Mouse (Mus musculus): Measurements from ENCODE around the gene Unk. TPM values are rescaled to one million over a fixed set of nuclear protein-coding genes. Genes with fewer than 3 reads are reported as not detected.
A peak's percentile ranks its signal among the peaks of the same experiment; 100 is the strongest.

The Unk gene
- polyA plus RNA-seq, 1 experiment from 2014 or later: 8.3 TPM

DNA sequence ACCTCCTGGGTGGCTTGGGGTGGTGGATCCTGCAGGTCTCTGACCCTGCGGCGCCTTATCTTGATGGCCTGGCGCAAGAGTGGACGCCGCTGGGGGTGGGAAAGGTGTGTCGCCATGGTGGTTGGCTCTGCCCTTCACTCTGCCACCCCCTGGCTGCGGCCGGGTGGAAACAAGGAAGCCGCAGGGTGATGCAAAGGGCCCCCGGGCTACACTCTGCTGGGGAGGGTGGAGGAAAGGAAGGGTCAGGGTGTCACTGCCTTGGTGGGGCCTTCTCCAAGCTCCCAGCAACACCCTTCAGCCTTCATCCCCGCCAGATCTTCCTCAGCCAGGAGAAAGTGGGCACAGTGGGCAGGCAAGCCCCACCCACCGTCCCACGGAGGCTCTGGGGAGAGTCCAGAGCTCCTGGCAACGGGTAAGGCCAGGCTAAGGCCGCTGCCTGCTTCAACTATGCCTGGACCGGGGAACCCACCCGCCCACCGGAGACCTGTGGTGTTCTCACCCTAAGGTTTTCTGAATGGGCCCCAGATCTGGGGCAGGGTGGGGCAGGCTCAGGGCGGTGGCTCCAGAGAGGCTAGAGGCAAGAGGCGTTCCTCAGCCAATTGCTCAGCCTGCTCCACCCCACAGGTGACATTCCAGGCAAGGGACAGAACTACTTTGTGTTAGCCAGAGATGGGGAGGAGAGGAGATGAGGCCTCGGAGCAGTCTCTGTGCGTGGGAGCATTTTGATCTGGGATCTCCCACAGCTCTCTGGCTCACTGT is 47.5 kb downstream of the Unk start, which contains the start of gene Unc13d:
TSS of gene Unc13d (minus strand) at position 516 of the 759 bp plus-strand sequence.
- 30% methylated on average over 22 of the region's 22 CpGs for WGBS
- Histone ChIP-seq H3K9me3 (ENCODE audit: control insufficient read depth, low read length) (no peaks in the 10 kb centered on the region), H3K4me2 (replicated peaks; ENCODE audit: low read depth) (peak within 1 kb of the TSS; percentile 55), H3K27me3 (ENCODE audit: control insufficient read depth, insufficient read depth, low read length) (no peaks in the 10 kb centered on the region), H3K4me1 (replicated peaks; ENCODE audit: control insufficient read depth, insufficient read depth) (0 out of 2 replicates have a peak, but pooled peaks cover 3% of the 10 kb centered on the region), H3K4me3 (ENCODE audit: low read depth, low read length) (peak within 1 kb of the TSS; percentile 24), H3K36me3 (ENCODE audit: control insufficient read depth, insufficient read depth, low read length) (peaks cover 26% of the 10 kb centered on the region), H3K27ac (replicated peaks) (peak within 1 kb of the TSS; percentile 92), H3K9ac (ENCODE audit: low read length) (peak within 1 kb of the TSS; percentile 53)
- peak; percentile 75 for ATAC-seq (ENCODE audit: low FRiP score, low TSS enrichment)
- TF ChIP-seq EP300 (optimal IDR thresholded peaks at IDR 0.05) (peak; percentile 38), CTCF (IDR thresholded peaks at IDR 0.05; ENCODE audit: low read depth) (peak; percentile 64)
- DNase-seq (ENCODE audit: low spot score): peak; percentile 83

DNA sequence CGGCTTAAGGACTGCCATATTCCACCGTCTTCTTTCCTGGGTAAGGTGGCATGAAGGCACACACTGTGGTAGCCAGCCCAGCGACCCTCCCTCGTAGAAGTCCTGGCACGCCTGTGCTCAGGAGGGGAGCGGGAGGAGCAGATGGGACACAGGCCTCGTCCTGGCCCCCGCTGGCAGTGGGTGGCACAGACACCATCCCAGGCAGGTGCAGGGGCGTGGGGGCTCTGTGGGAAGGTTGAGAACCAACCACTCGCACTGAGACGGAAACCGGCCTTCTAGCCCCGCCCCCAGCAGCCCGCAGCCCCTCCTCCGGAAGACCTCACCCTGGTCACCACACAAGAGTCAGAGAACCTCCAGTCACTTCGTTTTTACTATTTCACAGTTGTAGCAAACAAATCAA is 48.1 kb downstream of the Unk start:
- Histone ChIP-seq H3K36me3 (ENCODE audit: control insufficient read depth, insufficient read depth, low read length) (peaks cover 26% of the 10 kb centered on the region), H3K4me3 (ENCODE audit: low read depth, low read length) (peak overlapping the region; percentile 24), H3K27me3 (ENCODE audit: control insufficient read depth, insufficient read depth, low read length) (no peaks in the 10 kb centered on the region), H3K9ac (ENCODE audit: low read length) (peak overlapping the region; percentile 27; the same call in 1 of the 2 replicates), H3K4me1 (replicated peaks; ENCODE audit: control insufficient read depth, insufficient read depth) (0 out of 2 replicates have a peak, but pooled peaks cover 3% of the 10 kb centered on the region), H3K27ac (replicated peaks) (peak overlapping the region; percentile 92), H3K4me2 (replicated peaks; ENCODE audit: low read depth) (peak overlapping the region; percentile 55), H3K9me3 (ENCODE audit: control insufficient read depth, low read length) (no peaks in the 10 kb centered on the region)
- TF ChIP-seq CTCF (IDR thresholded peaks at IDR 0.05; ENCODE audit: low read depth) (no peak), EP300 (optimal IDR thresholded peaks at IDR 0.05) (no peak)
- WGBS: 14% methylated on average over 16 of the region's 16 CpGs
- DNase-seq (ENCODE audit: low spot score) (peak; percentile 72), ATAC-seq (ENCODE audit: low FRiP score, low TSS enrichment) (peak; percentile 33)

- peak overlapping the region; percentile 67 for H3K27ac ChIP-seq (replicated peaks)
These were observed 48.7 kb downstream of the Unk start for GRCm38 (mm10) chr11:116078676-116079320.

GRCm38 (mm10) chr11:116079511-116079910 is 49.4 kb downstream of the Unk start:
- no peaks in the 10 kb centered on the region for H3K9me3 ChIP-seq (ENCODE audit: control insufficient read depth, low read length)
- H3K4me1 ChIP-seq (replicated peaks; ENCODE audit: control insufficient read depth, insufficient read depth): 0 out of 2 replicates have a peak, but pooled peaks cover 3% of the 10 kb centered on the region
- no peak overlapping the region for H3K4me2 ChIP-seq (replicated peaks; ENCODE audit: low read depth)
- peaks cover 31% of the 10 kb centered on the region for H3K36me3 ChIP-seq (ENCODE audit: control insufficient read depth, insufficient read depth, low read length)
- DNase-seq (ENCODE audit: low spot score) (peak; percentile 59), ATAC-seq (ENCODE audit: low FRiP score, low TSS enrichment) (no peak)
- WGBS: 68% methylated on average over 10 of the region's 10 CpGs
- TF ChIP-seq EP300 (optimal IDR thresholded peaks at IDR 0.05) (no peak), CTCF (IDR thresholded peaks at IDR 0.05; ENCODE audit: low read depth) (no peak)
- H3K27me3 ChIP-seq (ENCODE audit: control insufficient read depth, insufficient read depth, low read length): no peaks in the 10 kb centered on the region
- H3K9ac ChIP-seq (ENCODE audit: low read length): no peak overlapping the region
- H3K4me3 ChIP-seq (ENCODE audit: low read depth, low read length): no peak overlapping the region
- H3K27ac ChIP-seq (replicated peaks): peak overlapping the region; percentile 67

More at GRCm38 (mm10) chr11:116078676-116079320, 48.7 kb downstream of the Unk start:
- H3K4me1 ChIP-seq (replicated peaks; ENCODE audit: control insufficient read depth, insufficient read depth): 0 out of 2 replicates have a peak, but pooled peaks cover 3% of the 10 kb centered on the region
- peaks cover 31% of the 10 kb centered on the region for H3K36me3 ChIP-seq (ENCODE audit: control insufficient read depth, insufficient read depth, low read length)
- no peaks in the 10 kb centered on the region for H3K27me3 ChIP-seq (ENCODE audit: control insufficient read depth, insufficient read depth, low read length)
- H3K9me3 ChIP-seq (ENCODE audit: control insufficient read depth, low read length): no peaks in the 10 kb centered on the region
- H3K4me3 ChIP-seq (ENCODE audit: low read depth, low read length): no peak overlapping the region
- no peak for DNase-seq (ENCODE audit: low spot score)
- no peak for TF ChIP-seq CTCF (IDR thresholded peaks at IDR 0.05; ENCODE audit: low read depth)
- TF ChIP-seq EP300 (optimal IDR thresholded peaks at IDR 0.05): no peak
- peak overlapping the region; percentile 27; the same call in 1 of the 2 replicates for H3K9ac ChIP-seq (ENCODE audit: low read length)
- WGBS: 59% methylated on average over 10 of the region's 10 CpGs
- ATAC-seq (ENCODE audit: low FRiP score, low TSS enrichment): no peak
- no peak overlapping the region for H3K4me2 ChIP-seq (replicated peaks; ENCODE audit: low read depth)

GRCm38 (mm10) chr11:116081081-116081480 is 51.0 kb downstream of the Unk start:
- Histone ChIP-seq H3K4me2 (replicated peaks; ENCODE audit: low read depth) (no peak overlapping the region), H3K36me3 (ENCODE audit: control insufficient read depth, insufficient read depth, low read length) (peaks cover 31% of the 10 kb centered on the region), H3K9ac (ENCODE audit: low read length) (no peak overlapping the region), H3K27ac (replicated peaks) (no peak overlapping the region), H3K4me1 (replicated peaks; ENCODE audit: control insufficient read depth, insufficient read depth) (peaks cover 6% of the 10 kb centered on the region; the same call in 1 of the 2 replicates), H3K27me3 (ENCODE audit: control insufficient read depth, insufficient read depth, low read length) (no peaks in the 10 kb centered on the region), H3K4me3 (ENCODE audit: low read depth, low read length) (no peak overlapping the region), H3K9me3 (ENCODE audit: control insufficient read depth, low read length) (no peaks in the 10 kb centered on the region)
- ATAC-seq (ENCODE audit: low FRiP score, low TSS enrichment) (no peak), DNase-seq (ENCODE audit: low spot score) (peak; percentile 79)
- WGBS: 69% methylated on average over 6 of the region's 6 CpGs
- TF ChIP-seq EP300 (optimal IDR thresholded peaks at IDR 0.05): no peak
- peak; percentile 72 for TF ChIP-seq CTCF (IDR thresholded peaks at IDR 0.05; ENCODE audit: low read depth)

All from stomach, postnatal 0 days (tissue).